Mouse (Mus musculus): ENCODE data around the gene Hoxb3. TPM values are rescaled to one million over a fixed set of nuclear protein-coding genes. Genes with fewer than 3 reads are reported as not detected.

The Hoxb3 gene
- polyA plus RNA-seq, 1 experiment from 2014 or later = not detected

GRCm38 (mm10) chr11:96282795-96283430 lies 40.2 kb upstream of the Hoxb3 start:
- Histone ChIP-seq H3K36me3 (ENCODE audit: poor library complexity, severe bottlenecking) (no peaks in the 10 kb centered on the region), H3K4me3 (no peak overlapping the region), H3K27me3 (peaks cover 99% of the 10 kb centered on the region), H3K27ac (no peak overlapping the region), H3K9ac (no peak overlapping the region), H3K9me3 (replicated peaks) (no peaks in the 10 kb centered on the region), H3K4me2 (no peak overlapping the region), H3K4me1 (peaks cover 14% of the 10 kb centered on the region)
- ATAC-seq = no peak
- under 1% methylated on average over 48 of the region's 49 CpGs for WGBS

GRCm38 (mm10) chr11:96284041-96284749 lies 38.9 kb upstream of the Hoxb3 start:
- H3K9ac ChIP-seq = 0 out of 2 replicates have a peak overlapping the region, but pooled peaks have one; percentile 16

GRCm38 (mm10) chr11:96284774-96285734 lies 38.1 kb upstream of the Hoxb3 start:
- Histone ChIP-seq H3K27me3 (peaks cover 99% of the 10 kb centered on the region), H3K4me1 (peaks cover 14% of the 10 kb centered on the region), H3K4me3 (no peak overlapping the region), H3K4me2 (0 out of 2 replicates have a peak overlapping the region, but pooled peaks have one; percentile 48), H3K27ac (no peak overlapping the region), H3K9ac (no peak overlapping the region), H3K9me3 (replicated peaks) (no peaks in the 10 kb centered on the region), H3K36me3 (ENCODE audit: poor library complexity, severe bottlenecking) (no peaks in the 10 kb centered on the region)
- 1% methylated on average over 32 of the region's 37 CpGs for WGBS
- no peak for ATAC-seq

More at GRCm38 (mm10) chr11:96284041-96284749, 38.9 kb upstream of the Hoxb3 start:
- Histone ChIP-seq H3K4me2 (peak overlapping the region; percentile 48), H3K27ac (no peak overlapping the region), H3K4me1 (peaks cover 14% of the 10 kb centered on the region), H3K27me3 (peaks cover 99% of the 10 kb centered on the region), H3K36me3 (ENCODE audit: poor library complexity, severe bottlenecking) (no peaks in the 10 kb centered on the region), H3K9me3 (replicated peaks) (no peaks in the 10 kb centered on the region), H3K4me3 (peak overlapping the region; percentile 23)
- 0 out of 2 replicates have a peak, but pooled peaks have one; percentile 41 for ATAC-seq
- WGBS = 1% methylated on average over 49 of the region's 49 CpGs

- ATAC-seq = no peak
- Histone ChIP-seq H3K36me3 (ENCODE audit: poor library complexity, severe bottlenecking) (no peaks in the 10 kb centered on the region), H3K9ac (no peak within 1 kb of the TSS), H3K9me3 (replicated peaks) (no peaks in the 10 kb centered on the region), H3K4me2 (peak within 1 kb of the TSS; percentile 20; the same call in 1 of the 2 replicates), H3K27me3 (peaks cover 99% of the 10 kb centered on the region), H3K4me1 (peaks cover 14% of the 10 kb centered on the region), H3K4me3 (no peak within 1 kb of the TSS), H3K27ac (no peak within 1 kb of the TSS)
- WGBS = under 1% methylated on average over 43 of the region's 43 CpGs
Measured at GRCm38 (mm10) chr11:96285771-96286738, 37.1 kb upstream of the Hoxb3 start, which contains the start of gene Hoxb7. Gene Hoxb7, plus strand, starts transcription at chr11:96286623.

GRCm38 (mm10) chr11:96286739-96287385 lies 36.3 kb upstream of the Hoxb3 start:
- Histone ChIP-seq H3K9me3 (replicated peaks) (no peaks in the 10 kb centered on the region), H3K4me1 (peaks cover 14% of the 10 kb centered on the region), H3K4me2 (peak overlapping the region; percentile 20; the same call in 1 of the 2 replicates), H3K9ac (no peak overlapping the region), H3K36me3 (ENCODE audit: poor library complexity, severe bottlenecking) (no peaks in the 10 kb centered on the region), H3K27ac (no peak overlapping the region), H3K4me3 (no peak overlapping the region), H3K27me3 (peaks cover 99% of the 10 kb centered on the region)
- WGBS = under 1% methylated on average over 55 of the region's 55 CpGs
- ATAC-seq = no peak

GRCm38 (mm10) chr11:96287411-96287810 lies 35.7 kb upstream of the Hoxb3 start:
- Histone ChIP-seq H3K9ac (no peak overlapping the region), H3K27ac (no peak overlapping the region), H3K27me3 (peaks cover 99% of the 10 kb centered on the region), H3K4me3 (no peak overlapping the region), H3K4me1 (peaks cover 14% of the 10 kb centered on the region), H3K36me3 (ENCODE audit: poor library complexity, severe bottlenecking) (no peaks in the 10 kb centered on the region), H3K4me2 (no peak overlapping the region), H3K9me3 (replicated peaks) (no peaks in the 10 kb centered on the region)
- ATAC-seq = no peak
- WGBS = under 1% methylated on average over 9 of the region's 9 CpGs

GRCm38 (mm10) chr11:96288455-96289221 lies 34.5 kb upstream of the Hoxb3 start:
- no peak for ATAC-seq
- 3% methylated on average over 1 of the region's 1 CpGs for WGBS
- H3K27me3 ChIP-seq = peaks cover 99% of the 10 kb centered on the region
- no peak overlapping the region for H3K27ac ChIP-seq
- H3K36me3 ChIP-seq (ENCODE audit: poor library complexity, severe bottlenecking) = no peaks in the 10 kb centered on the region
- no peak overlapping the region for H3K4me2 ChIP-seq
- no peaks in the 10 kb centered on the region for H3K9me3 ChIP-seq (replicated peaks)
- no peak overlapping the region for H3K4me3 ChIP-seq
- peaks cover 14% of the 10 kb centered on the region for H3K4me1 ChIP-seq
- no peak overlapping the region for H3K9ac ChIP-seq

- Histone ChIP-seq H3K4me2 (no peak overlapping the region), H3K4me1 (peaks cover 10% of the 10 kb centered on the region), H3K4me3 (no peak overlapping the region), H3K27ac (no peak overlapping the region), H3K9ac (no peak overlapping the region), H3K9me3 (replicated peaks) (no peaks in the 10 kb centered on the region), H3K27me3 (peaks cover 99% of the 10 kb centered on the region), H3K36me3 (ENCODE audit: poor library complexity, severe bottlenecking) (no peaks in the 10 kb centered on the region)
- no peak for ATAC-seq
- 1% methylated on average over 21 of the region's 21 CpGs for WGBS
Measured at GRCm38 (mm10) chr11:96289293-96289692, 33.8 kb upstream of the Hoxb3 start.

- Histone ChIP-seq H3K4me3 (no peak overlapping the region), H3K27ac (no peak overlapping the region), H3K9ac (no peak overlapping the region), H3K9me3 (replicated peaks) (no peaks in the 10 kb centered on the region), H3K4me2 (no peak overlapping the region), H3K4me1 (peaks cover 9% of the 10 kb centered on the region; the same call in 1 of the 2 replicates), H3K27me3 (peaks cover 99% of the 10 kb centered on the region), H3K36me3 (ENCODE audit: poor library complexity, severe bottlenecking) (no peaks in the 10 kb centered on the region)
- 6% methylated on average over 6 of the region's 6 CpGs for WGBS
- no peak for ATAC-seq
Measured at GRCm38 (mm10) chr11:96289837-96290236, 33.3 kb upstream of the Hoxb3 start.

GRCm38 (mm10) chr11:96290705-96291355 lies 32.3 kb upstream of the Hoxb3 start:
- Histone ChIP-seq H3K9ac (no peak overlapping the region), H3K27ac (no peak overlapping the region), H3K4me1 (peaks cover 9% of the 10 kb centered on the region; the same call in 1 of the 2 replicates), H3K27me3 (peaks cover 99% of the 10 kb centered on the region), H3K4me2 (no peak overlapping the region), H3K36me3 (ENCODE audit: poor library complexity, severe bottlenecking) (no peaks in the 10 kb centered on the region), H3K9me3 (replicated peaks) (no peaks in the 10 kb centered on the region), H3K4me3 (no peak overlapping the region)
- ATAC-seq = no peak
- 5% methylated on average over 17 of the region's 17 CpGs for whole genome bisulfite sequencing
